Mouse (Mus musculus) kidney, postnatal 0 days (tissue): ENCODE measurements around the gene Bace2. TPM values are rescaled to one million over a fixed set of nuclear protein-coding genes. Genes with fewer than 3 reads are reported as not detected.

ENCODE experiments used
- ATAC-seq: fragments of 200-750 bp; cut with Nextera tagmentation; replicated peaks from 2 replicates; pipeline ENCODE4 v1.8.0; 2017; ENCODE audit warnings: low read depth, moderate number of reproducible peaks, moderate TSS enrichment, moderate library complexity; ENCODE audit not compliant: low FRiP score
- DNase-seq: peaks from one replicate; pipeline ENCODE4 v3.0.0-alpha.2; 2016; ENCODE audit warnings: low spot score
- H3K27ac ChIP-seq: fragments of 300-500 bp; sonication (generic); 2 replicates; pipeline ENCODE4 v1.5.1; 2014; ENCODE audit warnings: mild to moderate bottlenecking
- H3K27me3 ChIP-seq: fragments of 300-500 bp; sonication (generic); 2 replicates; pipeline ENCODE4 v1.6.1; 2014; ENCODE audit warnings: low read length, mixed read lengths; ENCODE audit not compliant: insufficient read depth
- H3K36me3 ChIP-seq: fragments of 300-500 bp; sonication (generic); 2 replicates; pipeline ENCODE4 v1.6.1; 2014; ENCODE audit warnings: low read length, mixed read lengths; ENCODE audit not compliant: insufficient read depth
- H3K4me1 ChIP-seq: fragments of 300-500 bp; sonication (generic); replicated peaks from 2 replicates; pipeline ENCODE4 v1.6.1; 2014; ENCODE audit warnings: antibody characterized with exemption, low read length, mixed read lengths; ENCODE audit not compliant: insufficient read depth
- H3K4me2 ChIP-seq: fragments of 300-500 bp; sonication (generic); 2 replicates; pipeline ENCODE4 v1.6.1; 2014; ENCODE audit warnings: mild to moderate bottlenecking, low read length, moderate library complexity, mixed read lengths
- H3K4me3 ChIP-seq: fragments of 300-500 bp; sonication (generic); replicated peaks from 2 replicates; pipeline ENCODE4 v1.5.1; 2014; ENCODE audit warnings: low read depth, low read length
- H3K9ac ChIP-seq: fragments of 300-500 bp; sonication (generic); 2 replicates; pipeline ENCODE4 v1.6.1; 2014; ENCODE audit warnings: low read depth, low read length
- H3K9me3 ChIP-seq: fragments of 300-500 bp; sonication (generic); replicated peaks from 2 replicates; pipeline ENCODE4 v1.6.1; 2016; ENCODE audit warnings: low read length, inconsistent platforms, mixed read lengths
- CTCF ChIP-seq: IDR thresholded peaks from 2 replicates; pipeline ENCODE4 v1.5.1; 2016; ENCODE audit warnings: antibody characterized with exemption, low read depth, mild to moderate bottlenecking, moderate library complexity
- WGBS: fragments of 180-500 bp; shearing (Covaris S2); extraction: QIAGEN DNeasy Blood & Tissue Kit; methylation state at CpG from one replicate; pipeline ENCODE4 v1.1.7; 2014; 5-methylcytosine and 5-hydroxymethylcytosine counted together
- polyA plus RNA-seq: library from polyadenylated mRNA; unstranded; fragments of >200 nt; fragmentation: Nextera tagmentation; extraction: Ambion mirVana; gene quantifications from 2 replicates; pipeline ENCODE4 v1.2.1, GENCODE M21; 2015

Bace2 gene
- polyA plus RNA-seq, 1 experiment from 2014 or later = 11.2 TPM

- H3K9ac ChIP-seq = no peak overlapping the region
- no peak for ATAC-seq
- WGBS = 91% methylated on average over 4 of the region's 4 CpGs
- H3K4me1 ChIP-seq = no peaks in the 10 kb centered on the region
- no peaks in the 10 kb centered on the region for H3K36me3 ChIP-seq
- no peak overlapping the region for H3K4me2 ChIP-seq
- H3K9me3 ChIP-seq = no peaks in the 10 kb centered on the region
- no peak overlapping the region for H3K27ac ChIP-seq
- H3K4me3 ChIP-seq = no peak overlapping the region
- TF ChIP-seq CTCF = no peak
- no peaks in the 10 kb centered on the region for H3K27me3 ChIP-seq
- DNase-seq = no peak
These were observed 39.9 kb downstream of the Bace2 start for GRCm38 (mm10) chr16:97396436-97396835.

- TF ChIP-seq CTCF = no peak
- WGBS = 74% methylated on average over 2 of the region's 2 CpGs
- Histone ChIP-seq H3K27me3 (no peaks in the 10 kb centered on the region), H3K4me2 (no peak overlapping the region), H3K4me1 (no peaks in the 10 kb centered on the region), H3K9me3 (no peaks in the 10 kb centered on the region), H3K36me3 (no peaks in the 10 kb centered on the region), H3K27ac (no peak overlapping the region), H3K9ac (no peak overlapping the region), H3K4me3 (no peak overlapping the region)
- no peak for DNase-seq
- no peak for ATAC-seq
These were observed 41.5 kb downstream of the Bace2 start for GRCm38 (mm10) chr16:97397945-97398531.

- no peaks in the 10 kb centered on the region for H3K4me1 ChIP-seq
- H3K27me3 ChIP-seq = no peaks in the 10 kb centered on the region
- ATAC-seq = no peak
- no peak for TF ChIP-seq CTCF
- H3K4me3 ChIP-seq = no peak overlapping the region
- H3K27ac ChIP-seq = no peak overlapping the region
- H3K4me2 ChIP-seq = no peak overlapping the region
- H3K36me3 ChIP-seq = no peaks in the 10 kb centered on the region
- H3K9ac ChIP-seq = no peak overlapping the region
- H3K9me3 ChIP-seq = no peaks in the 10 kb centered on the region
- no peak for DNase-seq
- 93% methylated on average over 4 of the region's 4 CpGs for WGBS
These were observed 43.4 kb downstream of the Bace2 start for GRCm38 (mm10) chr16:97399991-97400390.

- no peak for TF ChIP-seq CTCF
- no peaks in the 10 kb centered on the region for H3K36me3 ChIP-seq
- DNase-seq = peak; percentile 1
- H3K27ac ChIP-seq = no peak overlapping the region
- no peak overlapping the region for H3K4me2 ChIP-seq
- no peaks in the 10 kb centered on the region for H3K9me3 ChIP-seq
- H3K9ac ChIP-seq = no peak overlapping the region
- H3K27me3 ChIP-seq = no peaks in the 10 kb centered on the region
- H3K4me1 ChIP-seq = no peaks in the 10 kb centered on the region
- ATAC-seq = no peak
- H3K4me3 ChIP-seq = no peak overlapping the region
These were observed 45.2 kb downstream of the Bace2 start for GRCm38 (mm10) chr16:97401741-97402140.

- Histone ChIP-seq H3K9me3 (no peaks in the 10 kb centered on the region), H3K4me1 (no peaks in the 10 kb centered on the region), H3K4me3 (no peak overlapping the region), H3K36me3 (no peaks in the 10 kb centered on the region), H3K4me2 (no peak overlapping the region), H3K27ac (no peak overlapping the region), H3K27me3 (no peaks in the 10 kb centered on the region), H3K9ac (no peak overlapping the region)
- DNase-seq (no peak), ATAC-seq (no peak)
- no peak for TF ChIP-seq CTCF
- WGBS = 64% methylated on average over 4 of the region's 4 CpGs
These were observed 45.8 kb downstream of the Bace2 start for GRCm38 (mm10) chr16:97402213-97402785.

- no peak for TF ChIP-seq CTCF
- WGBS = 94% methylated on average over 5 of the region's 5 CpGs
These were observed 49.0 kb downstream of the Bace2 start for GRCm38 (mm10) chr16:97405476-97406012.

More at GRCm38 (mm10) chr16:97405476-97406012, 49.0 kb downstream of the Bace2 start:
- Histone ChIP-seq H3K4me1 (no peaks in the 10 kb centered on the region), H3K36me3 (no peaks in the 10 kb centered on the region), H3K27ac (no peak overlapping the region), H3K9ac (no peak overlapping the region), H3K27me3 (no peaks in the 10 kb centered on the region), H3K9me3 (no peaks in the 10 kb centered on the region), H3K4me3 (no peak overlapping the region), H3K4me2 (no peak overlapping the region)
- ATAC-seq (no peak), DNase-seq (no peak)
